Mouse (Mus musculus) ZHBTc4 (cell line): Measurements from ENCODE around the gene Wdr25.

Experiments
- DNase-seq: peaks from one replicate; pipeline ENCODE4 v3.0.0-alpha.2; 2011; ENCODE audit warnings: low read depth, low spot score

Gene Wdr25

DNA sequence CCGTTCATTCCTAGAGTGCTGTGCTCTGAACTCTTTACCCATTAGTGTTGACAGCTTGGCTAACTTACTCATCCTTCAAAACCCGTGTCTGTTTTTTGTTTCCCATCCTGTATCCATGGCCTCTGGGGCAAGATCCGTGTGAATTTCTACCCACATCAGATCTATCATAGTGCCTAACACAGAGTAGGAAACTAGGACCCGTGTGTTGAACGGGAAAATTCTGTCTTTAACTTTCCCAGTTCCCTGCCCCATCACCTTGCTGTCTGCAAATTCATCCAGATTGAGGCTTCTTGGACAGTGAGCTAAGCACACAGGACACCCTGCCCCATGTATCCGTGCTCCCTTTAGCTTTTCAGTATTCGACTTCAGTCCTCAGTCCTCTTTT is 993 bp downstream of the Wdr25 start:
- no peak for DNase-seq

DNA sequence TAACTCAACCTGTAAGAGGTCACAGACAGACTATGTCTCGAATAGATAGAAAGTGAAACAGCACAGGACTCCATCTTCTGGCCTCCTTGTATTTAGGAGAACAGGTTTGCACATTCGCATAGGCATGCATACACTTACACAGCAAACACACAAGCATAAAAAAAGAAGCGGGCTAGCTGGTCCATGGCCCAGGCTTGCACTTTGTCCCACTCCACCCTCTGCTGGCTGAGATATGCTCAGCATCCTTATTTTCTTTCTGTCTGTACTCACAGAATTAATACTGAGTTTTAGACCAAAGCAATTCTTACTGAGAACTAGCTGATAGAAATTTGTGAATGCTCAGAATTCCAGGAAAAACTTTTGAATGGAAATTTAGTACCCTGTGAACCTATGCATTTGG is 2.6 kb downstream of the Wdr25 start:
- peak; percentile 35 for DNase-seq

DNA sequence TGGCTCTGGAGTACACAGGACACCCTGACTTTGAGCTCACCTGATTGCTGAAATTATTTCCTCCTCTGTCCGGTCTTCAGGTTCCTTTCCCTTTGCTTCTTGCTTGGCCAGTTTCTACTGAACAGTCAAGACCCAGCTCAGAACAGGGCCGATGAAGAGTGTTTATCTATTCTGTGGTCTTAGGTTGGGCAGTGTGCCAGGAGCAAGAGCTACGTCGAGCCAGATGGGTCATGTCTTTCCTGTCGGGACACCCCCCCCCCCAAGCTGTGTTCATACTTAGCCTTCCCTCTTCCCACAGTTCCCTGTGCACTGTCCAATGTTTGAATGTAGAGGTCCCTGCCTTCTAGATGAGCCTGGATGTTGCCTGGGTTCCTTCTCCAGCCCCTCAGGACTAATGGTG is 7.9 kb downstream of the Wdr25 start:
- DNase-seq: no peak

DNA sequence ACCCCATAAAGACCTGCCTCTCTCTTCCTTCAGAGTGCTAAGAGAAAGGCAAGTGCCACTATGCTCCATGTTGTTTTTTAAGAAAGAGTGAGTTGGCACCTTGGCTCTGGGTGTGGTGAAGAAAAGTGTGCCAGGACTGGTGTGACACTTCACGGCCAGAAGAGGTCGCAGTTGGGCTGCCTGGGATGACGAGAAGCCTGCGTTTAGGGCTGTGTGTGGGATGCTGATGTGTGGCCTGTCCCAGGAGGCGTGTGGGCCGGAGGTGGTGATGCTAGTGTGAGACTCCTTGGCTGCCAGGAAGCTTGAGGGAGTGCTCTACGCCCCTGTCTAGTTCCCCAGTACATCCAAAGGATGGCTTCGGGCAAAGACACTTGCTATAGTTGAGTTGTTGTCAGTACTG is 9.5 kb downstream of the Wdr25 start:
- peak; percentile 73 for DNase-seq

DNA sequence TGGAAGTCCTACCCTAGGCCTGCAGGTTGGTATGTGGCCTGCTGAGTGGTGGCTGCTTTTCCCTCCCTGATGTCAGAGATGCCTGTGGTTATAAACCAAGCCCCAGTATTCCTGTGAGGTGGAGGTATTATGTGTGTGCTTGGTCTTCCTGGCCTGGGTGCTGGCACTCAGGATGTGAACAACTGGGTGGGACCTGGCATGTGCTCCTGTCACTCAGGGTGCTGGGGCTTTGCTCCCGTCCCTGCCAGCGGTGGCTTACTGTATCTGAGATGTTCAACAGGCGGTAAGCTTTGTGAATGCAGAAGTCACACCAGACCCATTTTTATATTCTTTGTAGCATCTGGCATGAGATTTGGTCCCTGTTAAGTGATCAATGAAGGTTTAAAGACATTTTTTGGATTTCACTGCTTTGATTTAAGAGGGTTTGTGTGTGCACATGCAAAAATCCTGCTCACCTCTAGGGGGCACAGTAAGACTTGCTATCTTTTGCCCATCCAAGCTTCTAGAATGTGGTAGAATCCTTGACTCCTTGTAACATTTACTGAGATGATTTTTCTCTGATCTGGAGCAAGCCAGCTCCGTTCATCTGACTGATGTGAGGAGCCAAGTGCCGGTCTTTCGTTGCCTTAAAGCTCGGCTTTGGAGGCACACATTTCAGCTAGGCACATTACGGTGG is 10.3 kb downstream of the Wdr25 start:
- DNase-seq: peak; percentile 70

DNA sequence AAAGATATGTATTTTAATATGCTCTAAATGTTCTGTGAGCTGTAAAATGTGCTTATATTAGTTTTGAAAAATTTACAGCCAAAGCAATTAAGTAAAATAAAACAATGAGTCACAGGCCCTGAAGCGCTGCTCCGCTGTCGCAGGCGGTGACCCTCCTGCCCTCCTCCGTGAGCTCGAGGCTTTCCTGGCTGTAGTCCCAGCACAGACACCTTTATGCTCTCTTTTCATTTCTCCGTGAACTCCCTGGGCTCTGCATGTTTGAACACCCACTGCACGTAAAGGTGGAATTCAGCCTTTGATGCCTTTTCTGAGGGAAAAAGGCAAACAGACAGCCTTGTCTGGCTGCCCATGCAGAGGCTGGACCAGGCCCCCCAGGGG is 10.8 kb downstream of the Wdr25 start:
- DNase-seq: no peak

DNA sequence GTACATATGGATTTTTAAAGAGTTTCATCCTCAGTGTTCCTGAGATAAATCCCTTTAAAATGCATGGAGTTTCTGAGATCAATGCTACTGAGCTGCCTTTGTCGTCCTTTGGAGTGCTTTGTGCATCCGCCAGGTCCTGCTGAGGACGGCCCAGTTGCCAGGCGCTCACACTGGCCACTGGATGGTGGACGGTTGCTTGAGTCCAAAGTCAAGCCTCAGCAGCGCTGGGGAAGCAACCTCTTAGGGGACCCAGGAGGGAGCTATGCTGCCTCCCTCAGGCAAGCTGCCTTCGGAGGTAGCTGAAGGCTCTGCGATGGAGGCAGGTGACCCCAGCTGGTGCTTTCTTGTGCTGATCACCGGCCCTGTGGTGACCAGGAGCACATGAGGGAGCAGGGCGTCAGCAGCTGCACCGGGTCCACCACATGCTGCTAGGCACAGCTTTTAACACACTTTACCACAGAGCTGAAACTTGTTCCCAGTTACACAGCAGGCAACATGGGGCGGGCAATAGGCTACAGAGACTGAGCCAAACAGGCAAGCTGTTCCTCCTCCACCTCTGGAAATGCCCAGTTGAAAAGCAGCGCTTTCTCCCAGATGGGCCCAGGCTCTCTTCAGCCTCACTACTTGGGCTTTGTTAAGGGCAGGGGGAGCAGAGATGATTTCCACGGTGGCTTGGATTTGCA is 12.3 kb downstream of the Wdr25 start:
- DNase-seq: no peak

DNA sequence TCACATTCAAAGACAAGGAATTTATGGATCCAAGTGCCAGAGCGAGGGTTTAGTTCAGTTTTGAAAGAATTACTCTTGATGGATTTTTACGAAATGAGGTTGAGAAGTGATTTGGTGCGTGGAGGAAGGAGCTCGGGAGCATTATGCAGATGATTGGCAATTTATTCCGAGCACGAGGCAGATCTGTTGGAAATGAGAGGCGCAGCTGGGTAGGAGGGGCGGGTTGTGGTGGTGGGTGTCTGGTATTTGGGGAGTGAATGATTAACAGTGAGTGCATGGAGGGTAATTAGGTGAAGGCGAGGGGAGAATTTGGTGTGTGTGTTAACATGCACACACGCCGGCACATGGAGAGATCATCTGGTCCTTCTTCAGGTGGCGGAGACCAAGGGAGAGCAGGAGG is 13.0 kb downstream of the Wdr25 start:
- no peak for DNase-seq

DNA sequence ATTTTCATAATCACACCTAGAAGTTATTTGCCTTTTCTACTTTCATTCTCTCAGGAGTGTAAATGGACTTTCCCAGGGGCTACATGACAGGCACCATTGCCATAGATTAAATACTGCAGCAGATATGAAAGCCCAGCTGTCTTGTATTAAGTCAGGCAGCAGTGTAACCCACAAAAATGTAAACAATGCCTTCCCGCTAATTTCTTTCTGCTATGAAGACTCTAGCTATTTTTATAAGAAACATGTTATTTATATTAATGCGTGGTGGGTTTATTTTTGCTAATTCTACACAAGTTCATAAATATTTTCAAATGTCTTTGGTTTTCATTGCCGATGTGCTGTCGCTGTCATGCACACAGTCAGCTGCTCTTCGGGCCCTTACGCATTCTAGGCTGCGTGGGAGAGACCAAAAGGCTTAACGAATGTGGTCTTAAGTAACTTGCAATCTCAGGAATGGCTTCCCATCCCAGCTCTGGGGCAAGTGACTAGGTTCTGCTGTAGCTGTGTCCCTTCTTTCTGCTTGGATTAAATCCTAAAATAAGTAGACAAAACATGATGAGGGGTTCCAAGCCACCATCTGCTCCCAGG is 16.5 kb downstream of the Wdr25 start:
- DNase-seq: no peak

DNA sequence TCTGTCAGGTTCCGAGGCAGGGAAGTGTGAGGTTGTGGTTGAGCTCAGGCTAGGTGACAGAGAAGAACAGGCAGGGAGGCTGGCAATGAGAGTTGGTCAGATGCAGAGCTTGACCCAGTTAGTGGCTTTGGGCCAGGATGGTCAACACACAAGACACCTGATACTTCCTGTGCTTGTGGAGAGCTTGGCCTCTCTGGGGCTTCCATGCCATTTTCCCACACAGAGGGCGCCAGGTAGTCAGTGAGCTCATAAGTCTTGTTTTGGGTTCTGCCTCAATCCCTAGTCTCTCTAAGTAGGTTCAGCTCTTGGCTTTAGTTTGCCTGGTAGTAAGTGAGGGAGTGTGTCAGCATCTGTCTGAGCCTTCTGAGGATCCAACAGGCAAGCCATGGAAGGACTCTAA is 19.0 kb downstream of the Wdr25 start:
- no peak for DNase-seq

DNA sequence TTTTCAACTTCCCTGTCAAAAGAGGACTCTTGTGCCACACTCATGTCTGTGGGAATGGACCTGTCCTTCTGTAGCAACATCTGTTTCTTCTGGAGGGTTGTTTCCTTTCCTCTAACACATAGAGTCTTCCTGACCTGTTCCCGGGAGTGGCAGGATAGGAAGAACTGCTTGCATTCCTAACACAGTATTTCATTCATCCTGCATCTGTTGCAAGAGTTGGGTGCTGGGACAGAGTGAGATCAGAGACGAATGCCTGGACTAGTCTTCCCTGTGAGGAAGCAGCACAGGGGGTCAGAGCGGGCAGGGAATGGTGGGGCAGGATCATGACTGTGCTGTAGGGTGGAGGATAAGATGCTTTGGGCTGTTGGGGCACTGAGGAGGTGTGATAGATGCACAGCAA is 20.8 kb downstream of the Wdr25 start:
- no peak for DNase-seq

DNA sequence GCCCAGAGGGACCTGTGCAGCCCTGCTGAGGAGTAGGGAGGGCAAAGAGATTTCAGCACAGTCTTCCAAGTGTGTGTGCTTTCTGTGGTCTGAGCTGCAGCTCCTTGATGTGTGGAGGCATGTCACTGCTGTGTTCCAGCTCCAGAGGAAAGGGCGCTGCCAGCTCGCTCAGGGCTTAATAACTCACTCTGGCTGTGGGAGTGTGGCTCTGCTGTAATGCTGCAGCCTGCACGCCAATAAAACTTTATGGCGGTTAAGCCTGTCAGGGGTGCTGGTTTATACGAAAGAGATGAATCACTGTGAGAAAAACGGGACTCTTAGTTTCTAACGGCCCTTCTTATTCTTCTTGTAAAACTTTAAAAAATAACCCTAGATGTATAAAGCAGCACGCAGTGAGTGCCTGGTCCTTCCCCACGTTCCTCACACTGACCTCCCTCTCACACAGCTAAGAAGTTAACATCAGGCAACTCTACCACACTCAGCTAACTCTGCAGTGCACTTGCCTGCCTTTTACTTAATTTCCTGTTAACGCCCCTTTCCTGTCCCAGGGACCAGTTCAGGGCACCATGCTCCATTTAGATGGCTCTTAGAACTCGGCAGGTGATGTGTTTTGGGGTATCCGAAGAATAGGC is 21.4 kb downstream of the Wdr25 start:
- DNase-seq: no peak

DNA sequence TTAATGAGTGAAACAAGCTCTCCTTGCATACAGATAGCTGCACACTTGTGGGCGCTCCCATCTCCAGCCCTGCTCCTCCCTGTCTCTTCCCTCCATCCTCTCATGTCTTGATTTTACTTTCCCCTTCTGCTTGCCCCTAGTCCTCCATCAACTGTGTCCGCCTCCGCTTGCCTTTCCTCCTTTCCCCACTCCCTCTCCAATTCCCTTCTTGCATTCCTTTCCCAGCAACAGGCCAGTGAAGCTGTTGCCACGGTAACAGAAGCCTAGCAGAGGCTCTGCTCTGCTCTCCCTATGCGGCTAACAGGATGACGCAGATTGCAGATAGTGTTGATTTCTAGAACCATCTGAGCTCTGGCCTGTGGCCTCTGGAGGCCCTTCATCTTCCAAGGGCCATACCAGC is 22.5 kb downstream of the Wdr25 start:
- DNase-seq: peak; percentile 42

DNA sequence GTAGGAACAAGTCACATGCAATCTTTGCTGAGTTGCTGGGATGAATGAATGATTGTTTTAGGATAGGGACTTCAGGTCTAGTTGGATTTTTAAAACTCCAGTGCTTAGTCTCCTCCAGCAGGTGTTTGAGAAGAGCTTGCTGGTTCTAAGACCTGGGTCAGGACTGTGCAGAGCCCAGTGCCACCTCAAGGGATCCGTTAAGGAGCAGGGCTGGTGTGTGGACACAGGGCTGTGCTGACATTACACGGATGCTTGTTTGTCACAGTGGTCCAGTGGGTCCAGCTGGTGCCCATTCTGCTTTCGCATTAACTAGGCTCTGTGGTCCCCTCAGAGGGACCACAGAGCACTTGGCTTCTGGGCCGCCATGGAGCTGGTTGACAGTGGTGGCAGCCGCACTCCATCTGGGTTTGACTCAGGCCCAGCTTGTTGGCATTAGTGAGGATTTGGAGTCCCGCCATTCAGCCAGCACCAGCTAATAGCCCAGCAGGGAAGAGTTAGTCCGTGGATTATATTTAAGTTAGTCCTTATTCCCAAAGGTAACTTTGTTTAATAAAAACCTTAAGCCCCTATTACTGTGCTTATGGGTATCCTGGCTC is 23.1 kb downstream of the Wdr25 start:
- no peak for DNase-seq

DNA sequence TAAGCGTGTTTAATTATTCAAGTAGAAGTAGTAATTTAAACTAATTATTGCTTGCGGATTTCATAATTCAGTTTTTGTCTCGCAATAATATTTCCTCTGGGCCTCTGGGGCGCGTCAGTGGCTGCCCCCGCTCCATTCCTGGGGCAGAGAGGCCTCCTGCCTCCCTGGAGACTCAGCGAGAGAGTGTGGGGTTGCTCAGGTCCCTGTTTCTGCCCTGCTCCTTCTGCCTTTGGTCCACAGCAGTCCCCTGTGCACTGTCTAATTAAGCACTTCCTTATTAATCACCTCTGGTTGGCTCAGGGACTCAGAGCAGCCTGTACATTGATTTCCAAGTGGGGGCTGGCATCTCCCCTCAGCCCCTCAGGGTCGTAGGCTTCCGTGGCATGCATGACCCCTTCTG is 24.1 kb downstream of the Wdr25 start:
- no peak for DNase-seq

DNA sequence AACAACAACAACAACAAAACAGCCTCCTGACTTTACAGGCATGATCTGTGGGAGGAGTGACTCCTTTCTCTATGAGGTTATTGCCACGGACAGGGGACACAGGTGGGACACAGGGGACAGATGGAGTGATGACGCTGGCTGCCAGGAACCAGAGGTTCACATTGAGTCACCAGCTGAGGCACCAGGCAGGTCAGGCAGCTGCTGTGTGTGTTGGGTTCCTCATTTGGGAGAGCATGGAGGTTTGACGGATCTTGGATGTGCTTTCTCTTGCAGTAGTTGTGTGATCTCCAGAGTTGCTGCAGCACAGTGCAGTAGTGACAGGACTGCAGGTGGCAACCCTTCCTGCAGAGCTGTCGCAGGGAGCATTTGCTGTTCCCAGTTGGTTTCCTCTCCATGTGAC is 25.3 kb downstream of the Wdr25 start:
- no peak for DNase-seq

DNA sequence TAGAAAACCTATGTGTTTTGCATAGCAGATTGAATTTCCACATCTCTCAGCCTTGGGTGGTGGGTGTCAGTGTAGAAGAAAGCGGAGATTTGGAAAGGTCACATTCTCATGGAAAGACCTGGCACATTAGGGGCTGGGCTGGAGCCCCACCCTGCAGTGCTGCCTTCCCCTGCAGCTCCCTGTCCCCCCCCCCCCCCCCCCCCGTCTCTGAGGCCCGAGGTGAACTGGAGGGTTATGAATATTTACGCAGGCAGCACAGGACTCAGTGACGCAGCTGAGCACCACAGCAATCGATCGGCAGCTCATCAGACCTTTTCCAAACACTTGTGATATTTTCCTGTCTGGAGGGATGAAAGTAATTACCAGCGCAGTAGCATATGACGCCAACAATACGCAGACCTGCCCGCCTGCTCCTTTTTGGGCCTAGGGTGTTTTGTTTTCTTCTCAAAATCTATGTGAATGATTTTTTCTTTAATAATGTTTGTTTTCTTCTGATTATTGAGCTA is 33.2 kb downstream of the Wdr25 start:
- no peak for DNase-seq

DNA sequence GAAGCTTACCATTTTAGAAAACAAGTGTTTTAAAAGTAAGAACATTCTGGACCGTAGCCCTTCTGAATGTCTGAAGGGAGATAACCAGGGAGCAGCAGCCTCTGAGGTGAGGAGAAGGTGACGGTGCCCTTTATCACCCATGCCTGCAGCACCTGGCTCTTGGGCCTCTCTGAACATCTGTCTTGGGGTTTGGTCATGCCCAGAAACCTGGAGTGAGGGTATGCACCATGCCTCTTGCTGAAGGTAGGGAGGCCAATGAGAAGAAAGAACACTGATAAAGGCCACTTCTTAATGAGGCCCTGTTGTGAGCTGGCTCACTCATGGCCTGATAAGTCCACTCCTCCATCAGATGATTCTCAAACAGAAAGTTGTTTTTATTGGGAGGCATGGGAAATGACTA is 34.8 kb downstream of the Wdr25 start:
- no peak for DNase-seq

DNA sequence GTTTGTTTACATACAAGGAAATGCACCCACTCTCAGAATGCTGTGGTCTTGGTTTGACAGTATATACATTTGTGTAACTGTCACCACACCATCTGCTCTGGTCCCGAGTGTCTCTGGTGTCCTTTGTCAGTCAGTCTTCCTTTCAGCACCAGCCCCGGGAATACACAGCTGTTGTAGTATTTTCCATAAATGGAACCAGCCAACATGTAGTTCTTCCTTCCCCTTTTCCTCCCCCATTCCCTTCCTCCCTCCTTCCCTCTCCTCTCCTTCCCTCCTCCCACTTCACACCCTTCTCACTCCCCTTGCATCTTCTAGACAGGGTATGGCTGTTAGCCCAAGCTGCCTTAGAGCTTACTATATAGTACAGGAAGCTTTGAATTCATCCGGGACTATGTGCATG is 36.0 kb downstream of the Wdr25 start:
- DNase-seq: no peak

DNA sequence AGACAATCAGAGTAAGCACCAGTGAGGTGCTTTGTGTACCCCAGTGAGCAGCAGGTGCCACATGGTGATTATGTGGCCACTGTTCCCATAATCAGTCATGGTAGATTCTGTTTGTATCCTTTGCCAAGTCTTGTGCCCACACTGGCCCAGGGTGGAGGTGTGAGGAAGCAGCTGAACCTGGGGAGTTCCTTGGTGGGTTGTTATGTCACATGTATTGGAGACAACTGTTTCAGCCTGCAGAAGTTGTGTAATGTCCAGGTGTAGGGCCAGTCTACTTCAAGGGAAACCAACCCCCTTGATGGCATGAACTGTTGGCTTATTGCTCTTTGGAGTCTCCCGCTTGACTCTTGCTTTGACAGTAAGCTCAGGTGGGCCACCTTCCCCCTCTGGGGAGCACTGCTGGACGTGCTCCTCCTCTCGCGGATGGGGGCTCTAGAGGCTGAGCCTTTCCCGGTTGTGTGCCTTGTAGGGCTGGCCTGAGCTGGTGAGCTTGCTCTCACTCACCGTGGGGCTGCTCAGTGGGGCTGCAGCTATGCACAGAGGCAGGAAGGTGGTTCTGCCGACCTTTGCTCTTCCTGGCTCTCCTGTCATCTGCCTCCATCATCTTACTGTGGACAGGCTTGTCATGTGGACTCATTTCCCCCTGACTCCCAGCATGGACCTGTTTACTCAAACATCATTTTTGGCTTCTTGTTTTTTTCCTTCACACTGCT is 38.1 kb downstream of the Wdr25 start:
- no peak for DNase-seq

DNA sequence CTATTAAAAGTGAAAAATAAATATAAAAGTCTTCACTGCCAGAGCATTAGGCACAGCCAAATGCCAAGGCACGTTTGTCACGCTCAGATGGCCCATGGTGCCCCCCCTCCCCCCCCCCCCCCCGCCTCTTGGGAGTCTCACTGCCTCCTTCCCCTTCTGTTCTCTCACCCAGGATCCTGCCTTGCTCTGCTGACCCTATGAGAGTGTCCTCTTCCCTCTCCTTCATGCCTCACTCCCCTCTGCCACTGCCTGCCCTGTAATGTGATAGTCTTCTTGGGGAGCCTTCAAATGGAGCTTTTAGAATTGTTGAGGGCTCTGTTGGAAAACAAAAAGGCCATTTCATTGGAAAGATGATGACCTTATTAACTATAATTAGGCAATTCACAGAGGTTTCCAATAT is 38.7 kb downstream of the Wdr25 start:
- no peak for DNase-seq

DNA sequence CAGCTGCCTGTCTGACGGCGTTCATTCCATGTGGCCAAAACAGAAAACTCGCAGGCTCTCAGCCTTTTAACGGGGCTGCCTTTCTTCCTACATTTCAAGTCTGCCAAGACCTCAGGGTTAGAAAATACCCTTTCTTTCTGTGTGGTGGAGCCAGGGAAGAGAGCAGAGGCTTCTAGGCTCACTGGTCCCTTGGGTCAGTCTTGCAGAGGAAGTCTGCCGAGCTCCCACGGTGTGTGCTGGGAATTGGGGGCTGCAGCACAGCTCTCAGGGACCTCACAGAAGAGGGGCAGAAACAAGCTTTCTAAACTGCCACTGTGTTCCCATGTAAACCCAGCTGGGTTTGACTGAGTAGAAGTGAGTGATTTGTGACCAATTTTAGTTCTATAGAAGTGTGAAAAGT is 40.8 kb downstream of the Wdr25 start:
- DNase-seq: no peak
